Mouse (Mus musculus) G1E (cell line): ENCODE measurements around the gene Ntsr1.

Experiments used
- CTCF ChIP-seq: IDR thresholded peaks from 2 replicates; pipeline ENCODE4 v1.5.1; 2012; ENCODE audit warnings: low read depth, low read length, inconsistent platforms, mixed read lengths
- GATA1 ChIP-seq: IDR thresholded peaks from 2 replicates; pipeline ENCODE4 v1.6.1; 2012; ENCODE audit warnings: borderline replicate concordance, low read length, inconsistent platforms, mixed read lengths
- GATA2 ChIP-seq: IDR thresholded peaks from 2 replicates; pipeline ENCODE4 v1.6.1; 2012; ENCODE audit warnings: low read depth, low read length, inconsistent platforms, borderline replicate concordance
- POLR2AphosphoS5 ChIP-seq: IDR thresholded peaks from 2 replicates; pipeline ENCODE4 v1.6.1; 2012; ENCODE audit warnings: low read depth, low read length, inconsistent platforms; ENCODE audit not compliant: insufficient replicate concordance
- TAL1 ChIP-seq: conservative IDR thresholded peaks from 2 replicates; pipeline ENCODE4 v1.6.1; 2012; ENCODE audit warnings: low read depth, low read length, inconsistent platforms, mixed read lengths

DNA sequence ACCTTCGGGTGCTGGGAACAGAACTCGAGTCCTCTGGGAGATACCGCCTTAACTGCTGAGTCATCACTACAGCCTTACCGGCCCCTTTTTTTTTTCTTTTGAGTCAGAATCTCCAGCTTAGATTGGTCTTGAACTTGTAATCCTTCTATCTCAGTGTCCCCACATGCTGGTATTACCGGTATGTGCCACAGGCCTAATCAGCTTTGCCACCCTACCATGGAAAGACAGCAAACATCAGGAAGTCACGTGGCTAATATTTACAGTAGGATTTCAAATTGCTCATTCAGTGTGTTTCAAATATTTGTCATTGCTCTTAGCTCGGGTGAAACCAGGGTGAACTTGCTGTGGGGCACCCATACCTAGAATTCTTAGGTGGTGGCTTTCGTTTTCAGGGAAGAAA lies 37.2 kb upstream of the Ntsr1 start:
- TF ChIP-seq CTCF, result no peak
- no peak for TF ChIP-seq POLR2AphosphoS5
- no peak for TF ChIP-seq GATA1
- no peak for TF ChIP-seq TAL1
- TF ChIP-seq GATA2, result no peak
